Mouse (Mus musculus): Measurements from ENCODE around the gene Tcte2.

Gene Tcte2

GRCm38 (mm10) chr17:13744824-13745223 is 16.8 kb downstream of the Tcte2 start:
- peak; percentile 71 to 72 for DNase-seq

- no peak for DNase-seq
Observed at GRCm38 (mm10) chr17:13744219-13744618, 17.4 kb downstream of the Tcte2 start.

GRCm38 (mm10) chr17:13743709-13744079 is 17.9 kb downstream of the Tcte2 start:
- DNase-seq, result peak; percentile 57 to 82

GRCm38 (mm10) chr17:13742941-13743708 is 18.5 kb downstream of the Tcte2 start:
- DNase-seq, result no peak

GRCm38 (mm10) chr17:13742334-13742733 is 19.3 kb downstream of the Tcte2 start:
- no peak for DNase-seq

GRCm38 (mm10) chr17:13741611-13742010 is 20.0 kb downstream of the Tcte2 start:
- DNase-seq, result no peak

GRCm38 (mm10) chr17:13740796-13741195 is 20.8 kb downstream of the Tcte2 start:
- DNase-seq, result no peak

- no peak for DNase-seq
Observed at GRCm38 (mm10) chr17:13739981-13740380, 21.6 kb downstream of the Tcte2 start.

- DNase-seq, result no peak
Observed at GRCm38 (mm10) chr17:13738916-13739315, 22.7 kb downstream of the Tcte2 start.

GRCm38 (mm10) chr17:13738121-13738776 is 23.4 kb downstream of the Tcte2 start:
- DNase-seq, result no peak

GRCm38 (mm10) chr17:13737336-13737735 is 24.3 kb downstream of the Tcte2 start:
- peak; percentile 51 to 72 for DNase-seq

GRCm38 (mm10) chr17:13735803-13736282 is 25.8 kb downstream of the Tcte2 start:
- DNase-seq, result no peak

- DNase-seq, result peak in 1 of 2 experiments; percentile 62
Observed at GRCm38 (mm10) chr17:13735057-13735456, 26.6 kb downstream of the Tcte2 start.

GRCm38 (mm10) chr17:13733971-13734370 is 27.7 kb downstream of the Tcte2 start:
- peak in 1 of 2 experiments; percentile 65 for DNase-seq

- peak in 1 of 2 experiments; percentile 55 for DNase-seq
Observed at GRCm38 (mm10) chr17:13732685-13733084, 28.9 kb downstream of the Tcte2 start.

- no peak for DNase-seq
Observed at GRCm38 (mm10) chr17:13731727-13732112, 29.9 kb downstream of the Tcte2 start.

GRCm38 (mm10) chr17:13730980-13731726 is 30.5 kb downstream of the Tcte2 start:
- DNase-seq, result no peak

GRCm38 (mm10) chr17:13726832-13727355 is 34.7 kb downstream of the Tcte2 start:
- no peak for DNase-seq

- DNase-seq, result no peak
Observed at GRCm38 (mm10) chr17:13725004-13725550, 36.5 kb downstream of the Tcte2 start.

- DNase-seq, result no peak
Observed at GRCm38 (mm10) chr17:13722434-13722833, 39.2 kb downstream of the Tcte2 start.

GRCm38 (mm10) chr17:13721372-13721771 is 40.3 kb downstream of the Tcte2 start:
- DNase-seq, result no peak

GRCm38 (mm10) chr17:13720187-13720586 is 41.4 kb downstream of the Tcte2 start:
- DNase-seq, result no peak

GRCm38 (mm10) chr17:13717428-13717827 is 44.2 kb downstream of the Tcte2 start:
- no peak for DNase-seq

All from lung, postnatal 4 days (tissue).